ENCODE assay signal across 11 mouse cellular contexts in the genomic region with DNA sequence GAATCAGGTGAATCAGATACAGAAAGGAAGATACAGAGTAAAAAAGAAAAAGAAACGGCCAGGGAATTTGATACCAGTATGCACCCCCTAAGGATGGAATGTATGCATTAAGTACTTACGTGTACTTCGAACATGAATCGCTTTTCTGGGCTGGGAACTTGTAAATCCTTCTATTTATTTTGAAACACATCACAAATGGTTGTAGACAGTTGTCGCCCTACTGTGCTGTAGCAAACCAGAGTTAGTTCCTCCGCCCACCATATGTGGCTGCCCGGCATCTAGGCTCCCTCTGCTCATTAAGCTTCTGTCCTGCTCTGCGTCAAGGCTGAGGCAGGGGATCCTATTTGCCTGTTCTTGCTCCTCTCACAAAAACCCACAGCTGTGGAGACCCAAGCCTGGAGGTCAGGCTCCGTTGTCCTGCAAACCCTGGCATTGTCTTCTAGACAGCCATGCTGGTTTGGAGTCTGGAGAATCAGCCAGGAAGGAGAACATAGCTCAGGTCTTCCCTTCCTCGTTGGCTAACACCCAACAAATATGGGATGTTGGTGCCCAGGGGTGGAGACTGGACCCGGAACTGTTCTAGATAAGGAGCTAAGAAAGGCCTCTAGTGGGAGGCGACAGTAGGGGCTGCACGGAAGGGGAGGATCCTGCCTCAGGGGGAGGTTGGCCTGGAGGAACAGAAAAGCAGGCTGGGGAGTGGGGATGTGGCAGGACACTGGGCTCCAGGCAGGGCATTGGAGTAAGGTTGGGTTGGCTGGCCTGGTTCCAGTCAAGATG.
DNase-seq lines count a peak whose midpoint lies in the region; ATAC-seq and TF ChIP-seq lines count a peak whose summit lies in the region.
"Had no signal": no experiment of that assay in that cellular context is flagged by ENCODE, and none has a peak within 500 bp of the region (broad histone marks: within the 10 kb centered on the region; RNA-seq: fewer than 3 reads in every experiment).

No protein-coding gene starts in this region.

- H3K27ac ChIP-seq in heart, postnatal 0 days (ENCODE audit: low read depth), result 0 out of 2 replicates have a peak overlapping the region, but pooled peaks have one; percentile 0
- H3K27ac ChIP-seq in liver, embryonic 14.5 days, result no peak overlapping the region
- H3K27ac ChIP-seq in stomach, embryonic 15.5 days, result peak overlapping the region; percentile 53; the same call in 1 of the 2 replicates

- no peaks in the 10 kb centered on the region for H3K27me3 ChIP-seq in heart, postnatal 0 days (ENCODE audit: control insufficient read depth, insufficient read depth, low read length)
- H3K27me3 ChIP-seq in liver, embryonic 14.5 days (ENCODE audit: control insufficient read depth, insufficient read depth, low read length), result no peaks in the 10 kb centered on the region
- no peaks in the 10 kb centered on the region for H3K27me3 ChIP-seq in stomach, embryonic 15.5 days (replicated peaks)

- no peak for TF ChIP-seq CTCF in heart, postnatal 0 days (IDR thresholded peaks at IDR 0.05; ENCODE audit: low read depth)
- no peak for TF ChIP-seq CTCF in liver, embryonic 14.5 days (IDR thresholded peaks at IDR 0.05; ENCODE audit: low read depth)

- no peaks in the 10 kb centered on the region for H3K9me3 ChIP-seq in heart, postnatal 0 days (replicated peaks; ENCODE audit: control insufficient read depth, low read length)
- no peaks in the 10 kb centered on the region for H3K9me3 ChIP-seq in liver, embryonic 14.5 days (ENCODE audit: control insufficient read depth, low read length)
- no peaks in the 10 kb centered on the region for H3K9me3 ChIP-seq in stomach, embryonic 15.5 days

- H3K4me3 ChIP-seq in heart, postnatal 0 days (ENCODE audit: low read depth, low read length), result no peak overlapping the region
- H3K4me3 ChIP-seq in liver, embryonic 14.5 days (ENCODE audit: insufficient read depth in 1 of 2, low read depth in 2 of 2, low read length in 2 of 2), result 0 out of 4 replicates have a peak overlapping the region, but pooled peaks of 1 of the 2 experiments have one; percentile 5
- no peak overlapping the region for H3K4me3 ChIP-seq in stomach, embryonic 15.5 days (replicated peaks)

- peaks cover 28% of the 10 kb centered on the region for H3K4me1 ChIP-seq in heart, postnatal 0 days (ENCODE audit: control insufficient read depth, insufficient read depth)
- H3K4me1 ChIP-seq in liver, embryonic 14.5 days (replicated peaks; ENCODE audit: control insufficient read depth in 2 of 2, insufficient read depth in 2 of 2, low read length in 1 of 2), result peaks cover 4 to 17% of the 10 kb centered on the region in 2 experiments; a peak in 3 of 4 replicates
- peaks cover 9% of the 10 kb centered on the region; the same call in 1 of the 2 replicates for H3K4me1 ChIP-seq in stomach, embryonic 15.5 days

- ATAC-seq in heart, postnatal 0 days (ENCODE audit: insufficient read depth, low read depth), result peak; percentile 80
- ATAC-seq in liver, embryonic 14.5 days (ENCODE audit: insufficient read depth), result peak; percentile 75
- peak; percentile 75; the same call in 1 of the 2 replicates for ATAC-seq in stomach, embryonic 15.5 days (ENCODE audit: insufficient read depth, low FRiP score, low read depth)

- TF ChIP-seq EP300 in heart, postnatal 0 days (IDR thresholded peaks at IDR 0.05; ENCODE audit: low read depth), result no peak
- TF ChIP-seq EP300 in liver, embryonic 14.5 days (IDR thresholded peaks at IDR 0.05; ENCODE audit: low read depth), result no peak

- 51% methylated on average over 13 of the region's 13 CpGs for WGBS in heart, postnatal 0 days
- 55% methylated on average over 13 of the region's 13 CpGs for WGBS in liver, embryonic 14.5 days (ENCODE audit: insufficient replicate concordance)
- WGBS in stomach, embryonic 15.5 days, result 59% methylated on average over 13 of the region's 13 CpGs

- DNase-seq in left cerebral cortex, postnatal 4 days, result peak; percentile 52
- no peak for DNase-seq in left cerebral cortex, postnatal 36 days (ENCODE audit: low spot score in 2 of 2)
- DNase-seq in heart, postnatal 0 days (ENCODE audit: low spot score), result peak; percentile 56
- no peak for DNase-seq in liver, embryonic 14.5 days (ENCODE audit: low read depth in 3 of 3, low spot score in 3 of 3)
- DNase-seq in left cerebral cortex, postnatal 10 days (ENCODE audit: extremely low spot score in 1 of 2, low spot score in 2 of 2), result no peak
- no peak for DNase-seq in right cerebral cortex, postnatal 36 days (ENCODE audit: low spot score in 2 of 2)
- no peak for DNase-seq in layer of hippocampus, postnatal 25 days (ENCODE audit: extremely low spot score in 1 of 2, low spot score in 1 of 2)
- DNase-seq: cerebellum, adult 8-10 months; gastrocnemius, postnatal 36 days had no signal

- peak overlapping the region; percentile 18; the same call in 1 of the 2 replicates for H3K4me2 ChIP-seq in heart, postnatal 0 days (ENCODE audit: low read depth, low read length)
- H3K4me2 ChIP-seq in liver, embryonic 14.5 days (ENCODE audit: low read depth), result peak overlapping the region; percentile 33; the same call in 1 of the 2 replicates
- no peak overlapping the region for H3K4me2 ChIP-seq in stomach, embryonic 15.5 days

- H3K9ac ChIP-seq in heart, postnatal 0 days (replicated peaks; ENCODE audit: low read depth, low read length), result no peak overlapping the region
- no peak overlapping the region for H3K9ac ChIP-seq in liver, embryonic 14.5 days (replicated peaks)
- no peak overlapping the region for H3K9ac ChIP-seq in stomach, embryonic 15.5 days

- intact Hi-C loops in left cerebral cortex, postnatal 4 days (cut with DNase I), result no loop called here
- intact Hi-C loops in left cerebral cortex, postnatal 36 days (cut with DNase I), result no loop called here
- intact Hi-C loops in left cerebral cortex, postnatal 10 days (cut with DNase I), result no loop called here

- H3K36me3 ChIP-seq in heart, postnatal 0 days (replicated peaks; ENCODE audit: control insufficient read depth, insufficient read depth, low read length), result no peaks in the 10 kb centered on the region
- no peaks in the 10 kb centered on the region for H3K36me3 ChIP-seq in liver, embryonic 14.5 days (replicated peaks; ENCODE audit: control insufficient read depth, insufficient read depth, low read depth)
- no peaks in the 10 kb centered on the region for H3K36me3 ChIP-seq in stomach, embryonic 15.5 days
- H3K36me3 ChIP-seq: G1E had no signal

Comparison
In these comparisons a context has a peak if more than half of its experiments do, and no peak if none do; other contexts are left out.
1. DNase-seq: peak in left cerebral cortex, postnatal 4 days (single experiment) and heart, postnatal 0 days (single experiment); none in left cerebral cortex, postnatal 36 days (0 of 2), liver, embryonic 14.5 days (0 of 3), left cerebral cortex, postnatal 10 days (0 of 2), right cerebral cortex, postnatal 36 days (0 of 2) and layer of hippocampus, postnatal 25 days (0 of 2).
2. Peak in every context shown above with its lines, with median percentiles within 50 percentile points of each other: ATAC-seq.